Mouse (Mus musculus): Measurements from ENCODE around the gene Sirt6. TPM values are rescaled to one million over a fixed set of nuclear protein-coding genes. Genes with fewer than 3 reads are reported as not detected.

Sirt6 gene
- 19.8 TPM for polyA plus RNA-seq (2017; shearing (Covaris generic))

GRCm38 (mm10) chr10:81626994-81627835 is at the start of gene Sirt6:
Gene Sirt6 (minus strand): TSS chr10:81627797.

GRCm38 (mm10) chr10:81648803-81649775 is 21.5 kb upstream of the Sirt6 start, which contains the start of gene Gm10778:
Gene Gm10778 (plus strand): TSS chr10:81649059.

GRCm38 (mm10) chr10:81628390-81628789 is 793 bp upstream of the Sirt6 start, which contains the start of gene Ankrd24:
Gene Ankrd24 (plus strand): TSS chr10:81628540.

GRCm38 (mm10) chr10:81605974-81606751 is 21.4 kb downstream of the Sirt6 start, which contains the start of gene BC025920:
Gene BC025920 (plus strand): TSS chr10:81606270.

GRCm38 (mm10) chr10:81600738-81601203 is 26.8 kb downstream of the Sirt6 start, which contains the start of gene Tle6:
Gene Tle6 (minus strand): TSS chr10:81601073.

GRCm38 (mm10) chr10:81574081-81575056 is 53.2 kb downstream of the Sirt6 start, which contains the start of gene Tle2:
Gene Tle2 (plus strand): TSS chr10:81574561.

Other genes with a start within 250 kb of the Sirt6 start
- 27.4 TPM for gene Fzr1, start 249.3 kb downstream of the Sirt6 start, polyA plus RNA-seq (2017; shearing (Covaris generic))
- 52.8 TPM for gene Dohh, start 243.4 kb downstream of the Sirt6 start, polyA plus RNA-seq (2017; shearing (Covaris generic))
- gene Gm48551, start 243.3 kb downstream of the Sirt6 start, polyA plus RNA-seq (2017; shearing (Covaris generic)), result 6.0 TPM
- gene Gm48552, start 238.8 kb downstream of the Sirt6 start, polyA plus RNA-seq (2017; shearing (Covaris generic)), result 1.4 TPM
- 7.1 TPM for gene Smim24, start 234.7 kb downstream of the Sirt6 start, polyA plus RNA-seq (2017; shearing (Covaris generic))
- gene Nfic, start 172.2 kb downstream of the Sirt6 start, polyA plus RNA-seq (2017; shearing (Covaris generic)), result 25.4 TPM
- 0.60 TPM for gene Celf5, start 145.1 kb downstream of the Sirt6 start, polyA plus RNA-seq (2017; shearing (Covaris generic))
- gene Ncln, start 131.4 kb downstream of the Sirt6 start, polyA plus RNA-seq (2017; shearing (Covaris generic)), result 144 TPM
- 78.3 TPM for gene S1pr4, start 127.7 kb downstream of the Sirt6 start, polyA plus RNA-seq (2017; shearing (Covaris generic))
- gene Gna15, start 103.6 kb downstream of the Sirt6 start, polyA plus RNA-seq (2017; shearing (Covaris generic)), result 32.8 TPM
- 6.9 TPM for gene Gna11, start 82.6 kb downstream of the Sirt6 start, polyA plus RNA-seq (2017; shearing (Covaris generic))
- gene Aes, start 68.3 kb downstream of the Sirt6 start, polyA plus RNA-seq (2017; shearing (Covaris generic)), result 181 TPM
- gene Tle2, start 53.2 kb downstream of the Sirt6 start, polyA plus RNA-seq (2017; shearing (Covaris generic)), result 3.9 TPM
- gene Tle6, start 26.7 kb downstream of the Sirt6 start, polyA plus RNA-seq (2017; shearing (Covaris generic)), result 0.45 TPM
- 2.6 TPM for gene BC025920, start 21.5 kb downstream of the Sirt6 start, polyA plus RNA-seq (2017; shearing (Covaris generic))
- gene Ankrd24, start 743 bp upstream of the Sirt6 start, polyA plus RNA-seq (2017; shearing (Covaris generic)), result 0.63 TPM
- gene Gm10778, start 21.3 kb upstream of the Sirt6 start, polyA plus RNA-seq (2017; shearing (Covaris generic)), result 12.4 TPM
- gene Zfp433, start 77.0 kb upstream of the Sirt6 start, polyA plus RNA-seq (2017; shearing (Covaris generic)), result 25.0 TPM
- gene Gm3055, start 143.4 kb upstream of the Sirt6 start, polyA plus RNA-seq (2017; shearing (Covaris generic)), result 12.4 TPM
- gene Gm4767, start 184.4 kb upstream of the Sirt6 start, polyA plus RNA-seq (2017; shearing (Covaris generic)), result 7.8 TPM
- gene Gm32687, start 236.1 kb upstream of the Sirt6 start, polyA plus RNA-seq (2017; shearing (Covaris generic)), result 13.7 TPM